Mouse (Mus musculus) liver, embryonic 12.5 days (tissue): Measurements from ENCODE around the gene Rpl27. TPM values are rescaled to one million over a fixed set of nuclear protein-coding genes. Genes with fewer than 3 reads are reported as not detected.
A peak's percentile ranks its signal among the peaks of the same experiment; 100 is the strongest.
"Not testable (repeated sequence)": the region's sequence is repeated elsewhere in the genome, so short reads cannot be mapped to it uniquely, and the experiment has no call there.

ENCODE experiments used
- ATAC-seq: fragments of 200-750 bp; cut with Nextera tagmentation; 2 replicates; pipeline ENCODE4 v1.8.0; 2017; ENCODE audit warnings: moderate number of reproducible peaks, mild to moderate bottlenecking, moderate library complexity
- H3K27ac ChIP-seq: fragments of 300-500 bp; sonication (generic); 2 replicates; pipeline ENCODE4 v1.5.1; 2016; ENCODE audit warnings: mild to moderate bottlenecking
- H3K27me3 ChIP-seq: fragments of 300-500 bp; sonication (generic); replicated peaks from 2 replicates; pipeline ENCODE4 v1.6.1; 2016; ENCODE audit warnings: mild to moderate bottlenecking, moderate library complexity
- H3K36me3 ChIP-seq: fragments of 300-500 bp; sonication (generic); 2 replicates; pipeline ENCODE4 v1.6.1; 2016; ENCODE audit warnings: mild to moderate bottlenecking, moderate library complexity
- H3K4me1 ChIP-seq: fragments of 300-500 bp; sonication (generic); 2 replicates; pipeline ENCODE4 v1.6.1; 2016
- H3K4me2 ChIP-seq: fragments of 300-500 bp; sonication (generic); 2 replicates; pipeline ENCODE4 v1.6.1; 2016; ENCODE audit warnings: mild to moderate bottlenecking, moderate library complexity
- H3K4me3 ChIP-seq: fragments of 300-500 bp; sonication (generic); 2 replicates; pipeline ENCODE4 v1.5.1; 2016; ENCODE audit warnings: mild to moderate bottlenecking, moderate library complexity
- H3K9ac ChIP-seq: fragments of 300-500 bp; sonication (generic); 2 replicates; pipeline ENCODE4 v1.6.1; 2016; ENCODE audit warnings: mild to moderate bottlenecking, moderate library complexity
- H3K9me3 ChIP-seq: fragments of 300-500 bp; sonication (generic); replicated peaks from 2 replicates; pipeline ENCODE4 v1.6.1; 2016; ENCODE audit warnings: mild to moderate bottlenecking, moderate library complexity
- WGBS: fragments of 180-500 bp; shearing (Covaris S2); methylation state at CpG from one replicate; pipeline ENCODE4 v1.1.7; 2016; ENCODE audit not compliant: insufficient replicate concordance; 5-methylcytosine and 5-hydroxymethylcytosine counted together
- polyA plus RNA-seq: library from polyadenylated mRNA; unstranded; fragments of >200 nt; fragmentation: Nextera tagmentation; extraction: Ambion mirVana; gene quantifications from 2 replicates; pipeline ENCODE4 v1.2.1, GENCODE M21; 2016

The Rpl27 gene
- polyA plus RNA-seq, 1 experiment from 2014 or later, result 390 TPM

GRCm38 (mm10) chr11:101448899-101449298 lies 6.8 kb downstream of the Rpl27 start:
- Histone ChIP-seq H3K4me1 (peaks cover 68% of the 10 kb centered on the region), H3K27ac (peak overlapping the region; percentile 96), H3K9me3 (no peaks in the 10 kb centered on the region), H3K36me3 (peaks cover 31% of the 10 kb centered on the region), H3K9ac (peak overlapping the region; percentile 85), H3K4me2 (peak overlapping the region; percentile 85), H3K4me3 (peak overlapping the region; percentile 81), H3K27me3 (no peaks in the 10 kb centered on the region)
- 42% methylated on average over 4 of the region's 4 CpGs for WGBS
- ATAC-seq, result peak; percentile 36; the same call in 1 of the 2 replicates

- Histone ChIP-seq H3K4me3 (peak overlapping the region; percentile 81), H3K36me3 (peaks cover 25% of the 10 kb centered on the region), H3K4me1 (peaks cover 61% of the 10 kb centered on the region), H3K9ac (0 out of 2 replicates have a peak overlapping the region, but pooled peaks have one; percentile 85), H3K4me2 (peak overlapping the region; percentile 85), H3K27ac (peak overlapping the region; percentile 96)
- 65% methylated on average over 4 of the region's 4 CpGs for WGBS
- H3K9me3 ChIP-seq, H3K27me3 ChIP-seq, ATAC-seq: not testable (repeated sequence)
Measured at GRCm38 (mm10) chr11:101449596-101449995, 7.5 kb downstream of the Rpl27 start.

GRCm38 (mm10) chr11:101450394-101450793 lies 8.3 kb downstream of the Rpl27 start:
- Histone ChIP-seq H3K36me3 (peaks cover 17% of the 10 kb centered on the region), H3K4me1 (peaks cover 56% of the 10 kb centered on the region), H3K27ac (no peak overlapping the region), H3K9ac (no peak overlapping the region), H3K27me3 (no peaks in the 10 kb centered on the region), H3K4me3 (no peak overlapping the region), H3K9me3 (no peaks in the 10 kb centered on the region), H3K4me2 (0 out of 2 replicates have a peak overlapping the region, but pooled peaks have one; percentile 8)
- 79% methylated on average over 3 of the region's 3 CpGs for WGBS
- no peak for ATAC-seq

GRCm38 (mm10) chr11:101451536-101451935 lies 9.4 kb downstream of the Rpl27 start:
- H3K4me1 ChIP-seq, result peaks cover 52% of the 10 kb centered on the region
- H3K27me3 ChIP-seq, result no peaks in the 10 kb centered on the region
- H3K4me3 ChIP-seq, result no peak overlapping the region; the same call in 1 of the 2 replicates
- WGBS, result 89% methylated on average over 10 of the region's 10 CpGs
- no peak overlapping the region for H3K27ac ChIP-seq
- no peaks in the 10 kb centered on the region for H3K9me3 ChIP-seq
- no peak for ATAC-seq
- H3K4me2 ChIP-seq, result no peak overlapping the region
- H3K9ac ChIP-seq, result no peak overlapping the region
- H3K36me3 ChIP-seq, result peaks cover 13% of the 10 kb centered on the region

GRCm38 (mm10) chr11:101452093-101452774 lies 10.1 kb downstream of the Rpl27 start:
- Histone ChIP-seq H3K36me3 (peaks cover 19% of the 10 kb centered on the region), H3K4me2 (no peak overlapping the region), H3K4me3 (no peak overlapping the region; the same call in 1 of the 2 replicates), H3K4me1 (peaks cover 52% of the 10 kb centered on the region), H3K9ac (no peak overlapping the region), H3K27me3 (no peaks in the 10 kb centered on the region), H3K9me3 (no peaks in the 10 kb centered on the region), H3K27ac (no peak overlapping the region)
- 53% methylated on average over 10 of the region's 10 CpGs for WGBS
- ATAC-seq, result no peak

GRCm38 (mm10) chr11:101454702-101455101 lies 12.6 kb downstream of the Rpl27 start:
- H3K4me1 ChIP-seq, result peaks cover 38% of the 10 kb centered on the region
- H3K4me2 ChIP-seq, result no peak overlapping the region
- ATAC-seq, result no peak
- no peaks in the 10 kb centered on the region for H3K9me3 ChIP-seq
- H3K9ac ChIP-seq, result no peak overlapping the region
- 83% methylated on average over 6 of the region's 6 CpGs for WGBS
- H3K4me3 ChIP-seq, result no peak overlapping the region
- peaks cover 44% of the 10 kb centered on the region for H3K36me3 ChIP-seq
- H3K27me3 ChIP-seq, result no peaks in the 10 kb centered on the region
- H3K27ac ChIP-seq, result no peak overlapping the region

GRCm38 (mm10) chr11:101455627-101456026 lies 13.5 kb downstream of the Rpl27 start:
- WGBS, result 79% methylated on average over 7 of the region's 7 CpGs

GRCm38 (mm10) chr11:101457631-101458030 lies 15.5 kb downstream of the Rpl27 start:
- WGBS, result 81% methylated on average over 9 of the region's 9 CpGs
- Histone ChIP-seq H3K27ac (no peak overlapping the region), H3K9ac (no peak overlapping the region), H3K4me3 (no peak overlapping the region), H3K4me2 (no peak overlapping the region), H3K4me1 (peaks cover 24% of the 10 kb centered on the region), H3K27me3 (no peaks in the 10 kb centered on the region), H3K36me3 (peaks cover 70% of the 10 kb centered on the region), H3K9me3 (no peaks in the 10 kb centered on the region)
- ATAC-seq, result no peak

More at GRCm38 (mm10) chr11:101455627-101456026, 13.5 kb downstream of the Rpl27 start:
- H3K27ac ChIP-seq, result no peak overlapping the region
- peaks cover 36% of the 10 kb centered on the region for H3K4me1 ChIP-seq
- H3K9me3 ChIP-seq, result no peaks in the 10 kb centered on the region
- no peak for ATAC-seq
- no peak overlapping the region for H3K9ac ChIP-seq
- H3K4me3 ChIP-seq, result no peak overlapping the region
- no peak overlapping the region for H3K4me2 ChIP-seq
- H3K27me3 ChIP-seq, result no peaks in the 10 kb centered on the region
- H3K36me3 ChIP-seq, result peaks cover 53% of the 10 kb centered on the region

- no peak for ATAC-seq
- peaks cover 70% of the 10 kb centered on the region for H3K36me3 ChIP-seq
- no peak overlapping the region for H3K4me2 ChIP-seq
- no peaks in the 10 kb centered on the region for H3K9me3 ChIP-seq
- no peak overlapping the region for H3K9ac ChIP-seq
- H3K4me3 ChIP-seq, result no peak overlapping the region
- 84% methylated on average over 12 of the region's 12 CpGs for WGBS
- no peaks in the 10 kb centered on the region for H3K27me3 ChIP-seq
- H3K4me1 ChIP-seq, result peaks cover 29% of the 10 kb centered on the region
- no peak overlapping the region for H3K27ac ChIP-seq
Measured at GRCm38 (mm10) chr11:101458217-101458616, 16.1 kb downstream of the Rpl27 start.

GRCm38 (mm10) chr11:101459716-101460115 lies 17.6 kb downstream of the Rpl27 start:
- peaks cover 44% of the 10 kb centered on the region for H3K4me1 ChIP-seq
- 0 out of 2 replicates have a peak, but pooled peaks have one; percentile 17 for ATAC-seq
- no peaks in the 10 kb centered on the region for H3K9me3 ChIP-seq
- 73% methylated on average over 6 of the region's 6 CpGs for WGBS
- H3K36me3 ChIP-seq, result peaks cover 62% of the 10 kb centered on the region
- H3K4me3 ChIP-seq, result no peak overlapping the region
- no peak overlapping the region for H3K27ac ChIP-seq
- H3K4me2 ChIP-seq, result no peak overlapping the region
- H3K9ac ChIP-seq, result no peak overlapping the region
- H3K27me3 ChIP-seq, result peaks cover 11% of the 10 kb centered on the region

- Histone ChIP-seq H3K4me2 (no peak overlapping the region), H3K27me3 (peaks cover 17% of the 10 kb centered on the region), H3K4me1 (peaks cover 51% of the 10 kb centered on the region), H3K4me3 (no peak overlapping the region), H3K9me3 (no peaks in the 10 kb centered on the region), H3K27ac (no peak overlapping the region), H3K36me3 (peaks cover 62% of the 10 kb centered on the region), H3K9ac (no peak overlapping the region)
- ATAC-seq, result no peak
- 84% methylated on average over 15 of the region's 15 CpGs for WGBS
Measured at GRCm38 (mm10) chr11:101460321-101460720, 18.2 kb downstream of the Rpl27 start.

- Histone ChIP-seq H3K9me3 (no peaks in the 10 kb centered on the region), H3K27me3 (peaks cover 33% of the 10 kb centered on the region), H3K4me3 (no peak overlapping the region), H3K27ac (no peak overlapping the region), H3K36me3 (peaks cover 51% of the 10 kb centered on the region), H3K9ac (no peak overlapping the region), H3K4me1 (peaks cover 69% of the 10 kb centered on the region), H3K4me2 (no peak overlapping the region)
- ATAC-seq, result no peak
- WGBS, result 82% methylated on average over 14 of the region's 14 CpGs
Measured at GRCm38 (mm10) chr11:101462141-101462540, 20.0 kb downstream of the Rpl27 start.
